Mouse (Mus musculus) spleen, adult 10 weeks (tissue): ENCODE results near the gene Capns1. TPM values are rescaled to one million over a fixed set of nuclear protein-coding genes. Genes with fewer than 3 reads are reported as not detected.

Experiments used
- polyA plus RNA-seq: library from polyadenylated mRNA; stranded (reverse); fragments of 350-450 nt; fragmentation: Illumina TruSeq; extraction: RNeasy Lipid Tissue Mini Kit (QIAGEN cat#74804); gene quantifications from one replicate; pipeline ENCODE4 v1.2.3, GENCODE M21; 2015; ENCODE audit warnings: low replicate concordance; ENCODE audit not compliant: insufficient read depth

The Capns1 gene
- polyA plus RNA-seq = 236 TPM

GRCm38 (mm10) chr7:30198481-30198971, at the start of gene Capns1:
Gene Capns1 (minus strand): TSS chr7:30198811.

GRCm38 (mm10) chr7:30235625-30236024, 37.0 kb upstream of the Capns1 start, which contains the start of gene Ovol3:
Gene Ovol3 (minus strand): TSS chr7:30235725.

GRCm38 (mm10) chr7:30231669-30232454, 33.3 kb upstream of the Capns1 start, which contains the start of the genes Polr2i and Tbcb:
Gene Polr2i (plus strand): TSS chr7:30231948.
Gene Tbcb (minus strand): TSS chr7:30232272.

GRCm38 (mm10) chr7:30183879-30184289, 14.7 kb downstream of the Capns1 start, which contains the start of gene Cox7a1:
Gene Cox7a1 (plus strand): TSS chr7:30184144.

GRCm38 (mm10) chr7:30169583-30170282, 28.9 kb downstream of the Capns1 start, which contains the start of gene Zfp146:
Gene Zfp146 (minus strand): TSS chr7:30169750.

Other genes starting within 250 kb of the Capns1 start
- 7.3 TPM for gene Zfp74, start 244.7 kb downstream of the Capns1 start, polyA plus RNA-seq
- 11.5 TPM for gene Zfp568, start 214.9 kb downstream of the Capns1 start, polyA plus RNA-seq
- gene Zfp14, start 147.4 kb downstream of the Capns1 start, polyA plus RNA-seq = 6.0 TPM
- gene Zfp82, start 125.9 kb downstream of the Capns1 start, polyA plus RNA-seq = 10.2 TPM
- 1.5 TPM for gene Gm26920, start 108.4 kb downstream of the Capns1 start, polyA plus RNA-seq
- 10.1 TPM for gene Zfp566, start 108.3 kb downstream of the Capns1 start, polyA plus RNA-seq
- gene Zfp260, start 104.0 kb downstream of the Capns1 start, polyA plus RNA-seq = 76.0 TPM
- 8.5 TPM for gene Zfp382, start 76.9 kb downstream of the Capns1 start, polyA plus RNA-seq
- 56.8 TPM for gene Zfp146, start 29.1 kb downstream of the Capns1 start, polyA plus RNA-seq
- gene Cox7a1, start 14.7 kb downstream of the Capns1 start, polyA plus RNA-seq = not detected
- gene Polr2i, start 33.1 kb upstream of the Capns1 start, polyA plus RNA-seq = 7.5 TPM
- gene Tbcb, start 33.5 kb upstream of the Capns1 start, polyA plus RNA-seq = 39.6 TPM
- gene Ovol3, start 36.9 kb upstream of the Capns1 start, polyA plus RNA-seq = not detected
- gene Thap8, start 81.3 kb upstream of the Capns1 start, polyA plus RNA-seq = 0.23 TPM
- 3.9 TPM for gene Wdr62, start 81.6 kb upstream of the Capns1 start, polyA plus RNA-seq
- 15.0 TPM for gene Clip3, start 92.9 kb upstream of the Capns1 start, polyA plus RNA-seq
- 25.9 TPM for gene Alkbh6, start 109.9 kb upstream of the Capns1 start, polyA plus RNA-seq
- gene Syne4, start 116.0 kb upstream of the Capns1 start, polyA plus RNA-seq = 3.6 TPM
- gene E130208F15Rik, start 122.9 kb upstream of the Capns1 start, polyA plus RNA-seq = 1.0 TPM
- 12.5 TPM for gene Sdhaf1, start 125.1 kb upstream of the Capns1 start, polyA plus RNA-seq
- 0.40 TPM for gene Lrfn3, start 164.0 kb upstream of the Capns1 start, polyA plus RNA-seq
- gene Tyrobp, start 214.9 kb upstream of the Capns1 start, polyA plus RNA-seq = 399 TPM
- 34.7 TPM for gene Hcst, start 221.0 kb upstream of the Capns1 start, polyA plus RNA-seq
- 36.4 TPM for gene Nfkbid, start 222.9 kb upstream of the Capns1 start, polyA plus RNA-seq
- gene Aplp1, start 246.7 kb upstream of the Capns1 start, polyA plus RNA-seq = 0.81 TPM